Mouse (Mus musculus) thymus, postnatal 25 days (tissue): ENCODE measurements around the gene Kcns3.

Experiments used
- DNase-seq: peaks from one replicate; pipeline ENCODE4 v3.0.0; 2022

Kcns3 gene

GRCm38 (mm10) chr12:11151015-11151414 lies at the start of gene Kcns3:
Gene Kcns3 (minus strand): TSS chr12:11151056.
- no peak for DNase-seq

GRCm38 (mm10) chr12:11198551-11198950 lies 47.7 kb upstream of the Kcns3 start:
- no peak for DNase-seq

GRCm38 (mm10) chr12:11198026-11198425 lies 47.2 kb upstream of the Kcns3 start:
- no peak for DNase-seq

GRCm38 (mm10) chr12:11196830-11197229 lies 46.0 kb upstream of the Kcns3 start:
- no peak for DNase-seq

GRCm38 (mm10) chr12:11196142-11196597 lies 45.3 kb upstream of the Kcns3 start:
- peak; percentile 85 for DNase-seq

- no peak for DNase-seq
These were observed 44.2 kb upstream of the Kcns3 start for GRCm38 (mm10) chr12:11195031-11195430.

- DNase-seq, result peak; percentile 78
These were observed 27.8 kb upstream of the Kcns3 start for GRCm38 (mm10) chr12:11178486-11179154.

GRCm38 (mm10) chr12:11177408-11178394 lies 26.8 kb upstream of the Kcns3 start:
- no peak for DNase-seq

GRCm38 (mm10) chr12:11158670-11159069 lies 7.8 kb upstream of the Kcns3 start:
- no peak for DNase-seq

- DNase-seq, result no peak
These were observed 4.3 kb upstream of the Kcns3 start for GRCm38 (mm10) chr12:11155123-11155522.

GRCm38 (mm10) chr12:11153587-11153986 lies 2.7 kb upstream of the Kcns3 start:
- no peak for DNase-seq

GRCm38 (mm10) chr12:11150192-11150935 lies 492 bp downstream of the Kcns3 start:
- peak; percentile 1 for DNase-seq

GRCm38 (mm10) chr12:11149421-11150191 lies 1.2 kb downstream of the Kcns3 start:
- DNase-seq, result no peak

GRCm38 (mm10) chr12:11149121-11149420 lies 1.8 kb downstream of the Kcns3 start:
- no peak for DNase-seq

- DNase-seq, result no peak
These were observed 6.0 kb downstream of the Kcns3 start for GRCm38 (mm10) chr12:11144894-11145293.

GRCm38 (mm10) chr12:11132418-11132817 lies 18.4 kb downstream of the Kcns3 start:
- no peak for DNase-seq

GRCm38 (mm10) chr12:11129188-11129587 lies 21.7 kb downstream of the Kcns3 start:
- DNase-seq, result no peak

GRCm38 (mm10) chr12:11126186-11126759 lies 24.6 kb downstream of the Kcns3 start:
- no peak for DNase-seq

- DNase-seq, result no peak
These were observed 49.3 kb downstream of the Kcns3 start for GRCm38 (mm10) chr12:11101565-11101964.

- no peak for DNase-seq
These were observed 62.1 kb downstream of the Kcns3 start for GRCm38 (mm10) chr12:11088626-11089372.

GRCm38 (mm10) chr12:11086866-11087265 lies 64.0 kb downstream of the Kcns3 start:
- no peak for DNase-seq
